Comparison of ENCODE assay signal across 17 mouse cellular contexts in genomic region chr5:77154812-77155211, GRCm38 (mm10). TPM values are rescaled to one million over a fixed set of nuclear protein-coding genes. Genes with fewer than 3 reads are reported as not detected.
DNase-seq lines count a peak whose midpoint lies in the region; ATAC-seq lines count a peak whose summit lies in the region.
"Had no signal": no experiment of that assay in that cellular context is flagged by ENCODE, and none has a peak within 500 bp of the region (broad histone marks: within the 10 kb centered on the region; RNA-seq: fewer than 3 reads in every experiment).

No protein-coding gene starts in this region.

- DNase-seq in urinary bladder, postnatal 25 days (ENCODE audit: low spot score), result peak; percentile 35
- no peak for DNase-seq in urinary bladder, postnatal 36 days (ENCODE audit: low spot score in 2 of 2)
- peak; percentile 90 to 93 for DNase-seq in lung, adult 18-20 months
- peak; percentile 93 for DNase-seq in lung, postnatal 36 days
- no peak for DNase-seq in cerebellum, postnatal 10 days
- DNase-seq in gastrocnemius, adult 18-20 months (ENCODE audit: low spot score), result no peak
- DNase-seq: cerebellum, adult 11-12 months; kidney, postnatal 36 days; thymus, postnatal 36 days had no signal

- no peaks in the 10 kb centered on the region for H3K9me3 ChIP-seq in midbrain, embryonic 15.5 days
- H3K9me3 ChIP-seq: hindbrain, embryonic 13.5 days; liver, embryonic 12.5 days had no signal

- H3K36me3 ChIP-seq in midbrain, embryonic 15.5 days (replicated peaks), result no peaks in the 10 kb centered on the region
- H3K36me3 ChIP-seq: hindbrain, embryonic 13.5 days; liver, embryonic 12.5 days had no signal

- H3K4me2 ChIP-seq in midbrain, embryonic 15.5 days, result no peak overlapping the region
- H3K4me2 ChIP-seq: hindbrain, embryonic 13.5 days; liver, embryonic 12.5 days had no signal

- no peak overlapping the region for H3K9ac ChIP-seq in midbrain, embryonic 15.5 days
- H3K9ac ChIP-seq: hindbrain, embryonic 13.5 days; liver, embryonic 12.5 days had no signal

- 86% methylated on average over 5 of the region's 5 CpGs for WGBS in midbrain, embryonic 15.5 days

- no peak overlapping the region for H3K4me3 ChIP-seq in midbrain, embryonic 15.5 days
- H3K4me3 ChIP-seq: hindbrain, embryonic 13.5 days; liver, embryonic 12.5 days had no signal

- ATAC-seq in midbrain, embryonic 15.5 days (replicated peaks), result no peak
- ATAC-seq: intestine, embryonic 16.5 days; liver, embryonic 12.5 days had no signal

- no peaks in the 10 kb centered on the region for H3K4me1 ChIP-seq in midbrain, embryonic 15.5 days

- H3K27ac ChIP-seq in midbrain, embryonic 15.5 days, result no peak overlapping the region
- H3K27ac ChIP-seq: hindbrain, embryonic 13.5 days; liver, embryonic 12.5 days had no signal

- H3K27me3 ChIP-seq in midbrain, embryonic 15.5 days (replicated peaks), result no peaks in the 10 kb centered on the region
- H3K27me3 ChIP-seq: hindbrain, embryonic 13.5 days had no signal

RNA-seq across cellular contexts. Expression of gene Hopx, which starts 39.9 kb away (rescaled TPM):
- polyA plus RNA-seq in midbrain, embryonic 15.5 days (2015; fragmentation: Nextera tagmentation; extraction: Ambion mirVana), result 0.74 and 0.98 TPM in 2 replicates
- 1 to 10 TPM; 2.6 to 3.3 TPM for total RNA-seq in gastrocnemius, adult 18-20 months (2021)
- polyA plus RNA-seq: liver, embryonic 12.5 days had no signal

RNA-seq across cellular contexts. Expression of gene Spink2, which starts 56.5 kb away (rescaled TPM):
- polyA plus RNA-seq in midbrain, embryonic 15.5 days (2015; fragmentation: Nextera tagmentation; extraction: Ambion mirVana), result 0.41 TPM in 1 of 2 replicates, not detected in the other
- total RNA-seq in gastrocnemius, adult 18-20 months (2021), result not detected
- total RNA-seq: common myeloid progenitor, adult 5-6 weeks; heart, adult 8-10 months; layer of hippocampus, postnatal 14 days; left cerebral cortex, postnatal 25 days had no signal
- polyA plus RNA-seq: liver, embryonic 12.5 days had no signal

Comparison
In these comparisons a context has a peak if more than half of its experiments do, and no peak if none do; other contexts are left out.
1. DNase-seq: peak in urinary bladder, postnatal 25 days (single experiment), lung, adult 18-20 months (2 of 2) and lung, postnatal 36 days (single experiment); none in urinary bladder, postnatal 36 days (0 of 2), cerebellum, postnatal 10 days (0 of 2) and gastrocnemius, adult 18-20 months (single experiment).